Mouse (Mus musculus) adrenal gland, adult 10 weeks (tissue): Measurements from ENCODE around the gene Majin. TPM values are rescaled to one million over a fixed set of nuclear protein-coding genes. Genes with fewer than 3 reads are reported as not detected.

Experiments
- polyA plus RNA-seq: library from polyadenylated mRNA; stranded (reverse); fragments of 350-450 nt; fragmentation: Illumina TruSeq; extraction: RNeasy Lipid Tissue Mini Kit (QIAGEN cat#74804); gene quantifications from one replicate; pipeline ENCODE4 v1.2.3, GENCODE M21; 2014; ENCODE audit warnings: low read depth, low replicate concordance

The Majin gene
- not detected for polyA plus RNA-seq

DNA sequence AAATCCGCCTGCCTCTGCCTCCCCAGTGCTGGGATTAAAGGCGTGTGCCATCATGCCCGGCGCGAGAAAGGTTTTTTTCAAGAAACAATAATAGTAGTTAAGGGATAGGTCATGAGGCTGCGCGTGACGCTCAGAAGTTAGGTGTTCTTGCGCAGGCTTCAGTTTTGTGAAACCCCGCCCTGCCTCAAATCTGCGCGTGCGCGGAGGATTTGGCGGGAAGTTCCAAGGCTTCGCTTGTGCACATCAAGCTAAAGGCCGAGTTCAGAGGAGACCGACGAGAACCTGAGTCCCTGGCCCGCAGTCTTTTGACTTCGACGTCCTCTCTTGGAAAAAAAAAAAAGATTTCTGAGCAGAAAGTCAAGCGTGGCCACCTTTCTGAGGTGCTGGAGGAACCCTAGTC, at the start of gene Majin:
Gene Majin, plus strand, starts transcription at position 258 of the 400 bp plus-strand sequence.

GRCm38 (mm10) chr19:6140678-6141393, 43.4 kb upstream of the Majin start, which contains the start of gene Batf2:
TSS of gene Batf2 (plus strand) at chr19:6140983.

DNA sequence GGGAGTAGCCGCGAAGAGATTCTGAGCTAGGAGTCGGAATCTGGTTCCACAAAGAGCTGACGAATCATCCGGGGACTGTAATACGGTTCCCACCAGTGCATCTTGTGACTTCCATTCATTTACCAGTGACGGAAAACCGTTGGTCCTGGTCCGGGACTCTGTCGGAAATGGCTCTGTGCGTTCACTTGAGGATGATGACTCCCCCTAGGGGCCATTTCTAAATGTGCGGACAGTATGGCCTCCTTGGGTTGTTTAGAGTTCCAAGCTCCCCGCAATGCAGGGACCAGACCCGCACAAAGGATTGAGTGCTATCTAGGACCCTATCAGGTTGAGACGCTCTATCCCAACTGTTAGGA, 42.8 kb upstream of the Majin start, which contains the start of gene Arl2:
Gene Arl2, minus strand, starts transcription at position 155 of the 356 bp plus-strand sequence.

GRCm38 (mm10) chr19:6226135-6226534, 41.9 kb downstream of the Majin start, which contains the start of gene Gpha2:
TSS of gene Gpha2 (plus strand) at chr19:6226380.

DNA sequence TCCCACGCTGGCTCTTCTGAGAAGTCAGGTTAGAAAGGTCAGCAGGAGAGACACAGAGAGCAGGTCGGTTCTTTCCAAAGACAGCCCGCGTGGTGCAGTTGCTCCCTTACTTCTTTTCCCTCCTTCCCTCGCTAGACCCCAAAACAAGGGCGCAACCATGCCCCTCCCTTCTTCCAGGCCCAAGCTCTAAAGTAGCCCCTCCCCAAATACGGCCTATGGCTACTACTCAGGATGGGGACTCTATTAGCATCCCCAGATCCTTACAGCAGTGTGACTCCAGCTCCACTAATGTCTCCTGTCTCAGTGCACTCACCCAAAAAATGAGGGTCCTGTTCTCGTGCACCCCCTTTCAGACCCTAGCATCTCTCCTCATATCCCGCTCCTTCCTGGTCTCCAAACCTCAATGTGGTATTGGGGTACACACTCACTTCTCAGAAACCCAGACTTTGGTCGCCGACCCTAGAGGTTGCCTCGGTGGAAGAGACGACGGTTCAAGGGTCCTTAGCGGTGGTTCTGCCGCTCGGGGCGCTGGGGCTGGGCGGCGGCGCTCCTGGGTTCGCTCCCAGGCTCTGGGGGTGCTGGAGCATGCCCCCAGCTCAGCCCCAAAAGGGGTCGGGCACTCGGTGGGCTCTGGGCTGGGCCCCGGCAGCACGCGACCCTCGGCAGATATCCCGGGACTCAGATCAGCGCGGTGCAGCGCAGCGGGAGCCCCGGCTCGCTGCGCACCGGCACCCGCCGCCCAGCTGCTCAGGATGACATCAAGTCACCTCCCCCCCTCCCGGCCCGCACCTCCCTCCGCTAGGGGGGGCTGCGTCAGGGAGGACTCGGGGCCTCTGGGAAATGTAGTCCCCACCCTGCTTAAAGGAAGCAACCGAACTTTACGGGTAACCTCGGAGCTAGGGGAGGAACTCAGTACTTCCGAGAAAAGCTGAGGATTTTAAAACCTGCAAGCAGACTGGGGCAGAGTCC, 51.2 kb downstream of the Majin start, which contains the start of gene Ppp2r5b:
Gene Ppp2r5b, minus strand, starts transcription at position 789 of the 969 bp plus-strand sequence.

GRCm38 (mm10) chr19:6241274-6242107, 57.3 kb downstream of the Majin start, which contains the start of gene Atg2a:
TSS of gene Atg2a (plus strand) at chr19:6241668.

Other genes with a start within 250 kb of the Majin start
- 3.7 TPM for gene Pola2, start 220.2 kb upstream of the Majin start, polyA plus RNA-seq
- gene Slc22a20, start 198.2 kb upstream of the Majin start, polyA plus RNA-seq = not detected
- 2.1 TPM for gene Capn1, start 168.5 kb upstream of the Majin start, polyA plus RNA-seq
- gene Syvn1, start 137.8 kb upstream of the Majin start, polyA plus RNA-seq = 0.82 TPM
- gene Mrpl49, start 126.6 kb upstream of the Majin start, polyA plus RNA-seq = 39.2 TPM
- gene Fau, start 126.5 kb upstream of the Majin start, polyA plus RNA-seq = 27.5 TPM
- gene Znhit2, start 123.2 kb upstream of the Majin start, polyA plus RNA-seq = not detected
- gene Tm7sf2, start 116.0 kb upstream of the Majin start, polyA plus RNA-seq = 2.7 TPM
- 7.1 TPM for gene Vps51, start 107.2 kb upstream of the Majin start, polyA plus RNA-seq
- not detected for gene Tmem262, start 104.4 kb upstream of the Majin start, polyA plus RNA-seq
- gene Gm28374, start 102.1 kb upstream of the Majin start, polyA plus RNA-seq = not detected
- gene Zfpl1, start 99.4 kb upstream of the Majin start, polyA plus RNA-seq = 1.5 TPM
- 1.2 TPM for gene Cdca5, start 99.4 kb upstream of the Majin start, polyA plus RNA-seq
- gene AC131692.1, start 90.0 kb upstream of the Majin start, polyA plus RNA-seq = not detected
- gene Naaladl1, start 78.6 kb upstream of the Majin start, polyA plus RNA-seq = not detected
- gene Sac3d1, start 65.7 kb upstream of the Majin start, polyA plus RNA-seq = 0.70 TPM
- gene Snx15, start 56.1 kb upstream of the Majin start, polyA plus RNA-seq = 4.0 TPM
- gene Batf2, start 43.4 kb upstream of the Majin start, polyA plus RNA-seq = not detected
- gene Arl2, start 42.8 kb upstream of the Majin start, polyA plus RNA-seq = 2.3 TPM
- gene Gpha2, start 42.0 kb downstream of the Majin start, polyA plus RNA-seq = not detected
- gene Ppp2r5b, start 51.5 kb downstream of the Majin start, polyA plus RNA-seq = 3.4 TPM
- gene Atg2a, start 57.3 kb downstream of the Majin start, polyA plus RNA-seq = not detected
- gene Ehd1, start 92.3 kb downstream of the Majin start, polyA plus RNA-seq = 14.9 TPM
- gene Cdc42bpg, start 122.1 kb downstream of the Majin start, polyA plus RNA-seq = 2.4 TPM
- gene Men1, start 150.6 kb downstream of the Majin start, polyA plus RNA-seq = 8.8 TPM
- 6.2 TPM for gene Map4k2, start 156.7 kb downstream of the Majin start, polyA plus RNA-seq
- 125 TPM for gene Sf1, start 179.3 kb downstream of the Majin start, polyA plus RNA-seq
- gene Pygm, start 200.0 kb downstream of the Majin start, polyA plus RNA-seq = 47.0 TPM
- 4.1 TPM for gene Rasgrp2, start 215.0 kb downstream of the Majin start, polyA plus RNA-seq
- gene Nrxn2, start 234.3 kb downstream of the Majin start, polyA plus RNA-seq = 0.17 TPM